Mouse (Mus musculus) E14TG2a.4 (cell line): ENCODE data around the gene Ank2.
A peak's percentile ranks its signal among the peaks of the same experiment; 100 is the strongest.

ENCODE experiments used
- H3K27me3 ChIP-seq: 2 replicates; pipeline ENCODE4 v1.6.1; 2014; ENCODE audit warnings: low read length, control low read depth; ENCODE audit not compliant: insufficient read depth
- H3K36me3 ChIP-seq: 2 replicates; pipeline ENCODE4 v1.6.1; 2014; ENCODE audit warnings: low read length, control low read depth; ENCODE audit not compliant: insufficient read depth
- H3K4me1 ChIP-seq: replicated peaks from 2 replicates; pipeline ENCODE4 v1.6.1; 2014; ENCODE audit warnings: low read depth, low read length, control low read depth
- H3K4me3 ChIP-seq: replicated peaks from 2 replicates; pipeline ENCODE4 v1.5.1; 2014; ENCODE audit warnings: mild to moderate bottlenecking, low read length
- H3K9me3 ChIP-seq: 2 replicates; pipeline ENCODE4 v1.6.1; 2014; ENCODE audit warnings: low read length, control low read depth
- CTCF ChIP-seq: conservative IDR thresholded peaks from 2 replicates; pipeline ENCODE4 v1.5.1; 2014; ENCODE audit warnings: low read length
- NANOG ChIP-seq: IDR thresholded peaks from 2 replicates; pipeline ENCODE4 v1.6.1; 2014; ENCODE audit warnings: borderline replicate concordance, low read length, mixed read lengths
- POU5F1 ChIP-seq: IDR thresholded peaks from 2 replicates; pipeline ENCODE4 v1.6.1; 2014; ENCODE audit warnings: low read length, borderline replicate concordance

The Ank2 gene

GRCm38 (mm10) chr3:126903543-126903942 is 595.6 kb downstream of the Ank2 start:
- TF ChIP-seq POU5F1 (no peak), CTCF (peak; percentile 36), NANOG (no peak)
- no peaks in the 10 kb centered on the region for H3K36me3 ChIP-seq
- H3K27me3 ChIP-seq, result no peaks in the 10 kb centered on the region
- no peaks in the 10 kb centered on the region for H3K9me3 ChIP-seq
- H3K4me1 ChIP-seq, result no peaks in the 10 kb centered on the region
- no peak overlapping the region for H3K4me3 ChIP-seq

GRCm38 (mm10) chr3:126886644-126887043 is 612.5 kb downstream of the Ank2 start:
- Histone ChIP-seq H3K4me3 (no peak overlapping the region), H3K4me1 (no peaks in the 10 kb centered on the region), H3K9me3 (no peaks in the 10 kb centered on the region), H3K27me3 (no peaks in the 10 kb centered on the region), H3K36me3 (no peaks in the 10 kb centered on the region)
- TF ChIP-seq CTCF, result no peak
- TF ChIP-seq NANOG, result no peak
- TF ChIP-seq POU5F1, result no peak

- H3K9me3 ChIP-seq, result no peaks in the 10 kb centered on the region
- no peaks in the 10 kb centered on the region for H3K27me3 ChIP-seq
- no peaks in the 10 kb centered on the region for H3K36me3 ChIP-seq
- H3K4me3 ChIP-seq, result no peak overlapping the region
- TF ChIP-seq CTCF (no peak), NANOG (no peak), POU5F1 (no peak)
- no peaks in the 10 kb centered on the region for H3K4me1 ChIP-seq
Measured at GRCm38 (mm10) chr3:126886090-126886489, 613.1 kb downstream of the Ank2 start.

- Histone ChIP-seq H3K4me1 (no peaks in the 10 kb centered on the region), H3K27me3 (no peaks in the 10 kb centered on the region), H3K36me3 (no peaks in the 10 kb centered on the region), H3K4me3 (no peak overlapping the region), H3K9me3 (no peaks in the 10 kb centered on the region)
- TF ChIP-seq POU5F1, result no peak
- TF ChIP-seq CTCF, result no peak
- no peak for TF ChIP-seq NANOG
Measured at GRCm38 (mm10) chr3:126878233-126878632, 620.9 kb downstream of the Ank2 start.
